Mouse (Mus musculus) megakaryocyte, embryonic 14.5 days (primary cell): ENCODE data around the gene Serpinb13. TPM values are rescaled to one million over a fixed set of nuclear protein-coding genes. Genes with fewer than 3 reads are reported as not detected.
"Not testable (repeated sequence)": the region's sequence is repeated elsewhere in the genome, so short reads cannot be mapped to it uniquely, and the experiment has no call there.

ENCODE experiments used
- H3K27me3 ChIP-seq: replicated peaks from 2 replicates; pipeline ENCODE3; 2012; ENCODE audit warnings: inconsistent platforms
- H3K36me3 ChIP-seq: replicated peaks from 2 replicates; pipeline ENCODE3; 2012; ENCODE audit warnings: low read length, inconsistent platforms, mixed read lengths
- H3K4me1 ChIP-seq: 2 replicates; pipeline ENCODE4 v1.6.1; 2012; ENCODE audit warnings: inconsistent platforms
- H3K4me3 ChIP-seq: replicated peaks from 2 replicates; pipeline ENCODE3; 2012; ENCODE audit warnings: moderate library complexity, mild to moderate bottlenecking, inconsistent platforms
- H3K9me3 ChIP-seq: 2 replicates; pipeline ENCODE4 v1.6.1; 2012; ENCODE audit warnings: inconsistent platforms
- FLI1 ChIP-seq: IDR thresholded peaks from 2 replicates; pipeline ENCODE4 v1.6.1; 2012; ENCODE audit warnings: low read length, inconsistent platforms, mixed read lengths
- GATA1 ChIP-seq: IDR thresholded peaks from 3 replicates; pipeline ENCODE4 v1.6.1; 2012; ENCODE audit warnings: mixed read lengths, low read length, inconsistent platforms, borderline replicate concordance
- polyA plus RNA-seq: library from polyadenylated mRNA; stranded (reverse); fragments of >175 nt; gene quantifications from 2 replicates; pipeline ENCODE4 v1.2.3, GENCODE M21; 2012; ENCODE audit warnings: low replicate concordance; ENCODE audit not compliant: insufficient read depth

The Serpinb13 gene
- polyA plus RNA-seq, 1 experiment, result not detected

DNA sequence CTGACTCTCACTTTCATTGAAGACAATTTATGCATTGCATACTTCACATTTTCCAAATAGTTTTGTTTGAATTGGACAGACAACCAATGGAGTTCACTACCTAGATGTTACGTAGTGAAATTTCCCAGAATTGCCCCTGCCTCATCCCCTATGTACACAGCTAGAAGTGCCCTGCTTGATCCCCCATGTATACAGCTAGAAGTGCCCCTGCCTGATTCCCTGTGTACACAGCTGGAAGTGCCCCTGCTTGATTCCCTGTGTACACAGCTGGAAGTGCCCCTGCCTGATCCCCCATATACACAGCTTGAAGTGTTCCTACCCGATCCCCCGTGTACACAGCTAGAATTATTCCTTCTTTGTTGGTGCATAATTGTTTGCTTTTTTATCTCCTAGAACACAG, 25.5 kb downstream of the Serpinb13 start:
- no peaks in the 10 kb centered on the region for H3K4me1 ChIP-seq
- TF ChIP-seq GATA1, result no peak
- TF ChIP-seq FLI1, result no peak
- no peaks in the 10 kb centered on the region for H3K9me3 ChIP-seq
- no peaks in the 10 kb centered on the region for H3K36me3 ChIP-seq
- H3K4me3 ChIP-seq, result no peak overlapping the region
- H3K27me3 ChIP-seq, result no peaks in the 10 kb centered on the region

DNA sequence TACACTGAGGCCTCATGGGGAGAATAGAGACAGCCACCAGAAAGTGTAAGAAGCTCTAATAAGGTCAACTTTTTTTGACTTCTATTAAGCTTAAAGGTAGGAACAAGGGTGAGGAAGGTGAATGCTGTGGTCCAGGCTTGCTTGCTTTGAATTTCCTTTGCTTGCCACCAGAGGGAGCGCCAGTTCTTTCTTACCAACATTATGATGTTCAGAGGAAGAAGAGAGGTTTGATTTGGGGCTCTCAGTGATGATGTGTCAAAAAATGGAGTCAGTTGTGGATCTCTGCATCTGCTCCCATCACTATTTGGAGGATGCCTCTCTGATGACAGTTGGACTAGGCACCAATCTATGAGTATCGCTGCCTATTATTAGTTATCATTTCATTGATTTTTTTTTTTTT, 33.7 kb downstream of the Serpinb13 start:
- H3K4me1 ChIP-seq, result no peaks in the 10 kb centered on the region
- no peak overlapping the region for H3K4me3 ChIP-seq
- H3K36me3 ChIP-seq, result no peaks in the 10 kb centered on the region
- peaks cover 2% of the 10 kb centered on the region for H3K27me3 ChIP-seq
- H3K9me3 ChIP-seq, result no peaks in the 10 kb centered on the region
- TF ChIP-seq GATA1 (no peak), FLI1 (no peak)

DNA sequence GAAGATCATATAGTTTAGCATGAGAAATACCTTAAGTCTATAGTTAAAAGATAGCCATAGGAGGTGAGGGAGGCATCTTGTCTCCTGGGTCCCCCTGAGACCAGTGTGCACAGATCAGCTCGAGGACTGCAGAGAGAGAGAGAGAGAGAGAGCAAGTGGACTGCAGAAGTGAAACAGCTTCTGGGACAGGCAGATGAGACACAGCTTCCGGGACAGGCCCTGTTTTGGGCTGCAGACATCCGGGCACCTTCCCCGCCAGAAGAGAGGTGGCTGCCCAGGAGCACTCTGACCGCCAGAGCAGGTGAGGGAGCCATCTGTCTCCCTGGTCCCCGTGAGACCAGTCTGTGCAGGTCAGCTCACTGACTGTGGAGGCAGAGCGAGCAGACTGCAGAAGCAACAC, 34.4 kb downstream of the Serpinb13 start:
- H3K9me3 ChIP-seq, result no peaks in the 10 kb centered on the region
- no peaks in the 10 kb centered on the region for H3K4me1 ChIP-seq
- H3K36me3 ChIP-seq, result no peaks in the 10 kb centered on the region
- TF ChIP-seq FLI1, result no peak
- TF ChIP-seq GATA1, result no peak
- H3K4me3 ChIP-seq, result no peak overlapping the region
- H3K27me3 ChIP-seq, result peaks cover 2% of the 10 kb centered on the region

DNA sequence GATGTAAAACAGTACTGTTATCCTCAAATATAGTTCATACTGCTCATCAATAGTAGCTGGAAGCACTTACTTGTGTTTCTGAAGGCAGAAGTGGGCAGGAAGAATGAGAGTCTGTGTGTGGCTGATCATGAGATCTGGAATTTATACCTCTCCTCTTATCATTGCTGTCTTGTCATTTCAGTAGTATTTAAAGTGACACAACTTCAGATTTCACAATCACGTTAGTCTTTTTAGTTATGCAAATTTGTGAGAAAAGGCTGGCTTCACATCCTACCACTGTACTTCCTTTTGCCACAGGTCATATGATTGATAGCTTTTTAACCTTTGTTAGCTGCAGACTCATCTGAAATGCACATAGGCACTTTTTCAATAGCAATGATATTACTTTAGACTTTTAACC, 45.1 kb downstream of the Serpinb13 start:
- TF ChIP-seq GATA1 (no peak), FLI1 (no peak)
- H3K36me3 ChIP-seq, result no peaks in the 10 kb centered on the region
- H3K4me1 ChIP-seq, result no peaks in the 10 kb centered on the region
- H3K4me3 ChIP-seq, result no peak overlapping the region
- 0 out of 2 replicates have a peak, but pooled peaks cover 4% of the 10 kb centered on the region for H3K9me3 ChIP-seq
- no peaks in the 10 kb centered on the region for H3K27me3 ChIP-seq

DNA sequence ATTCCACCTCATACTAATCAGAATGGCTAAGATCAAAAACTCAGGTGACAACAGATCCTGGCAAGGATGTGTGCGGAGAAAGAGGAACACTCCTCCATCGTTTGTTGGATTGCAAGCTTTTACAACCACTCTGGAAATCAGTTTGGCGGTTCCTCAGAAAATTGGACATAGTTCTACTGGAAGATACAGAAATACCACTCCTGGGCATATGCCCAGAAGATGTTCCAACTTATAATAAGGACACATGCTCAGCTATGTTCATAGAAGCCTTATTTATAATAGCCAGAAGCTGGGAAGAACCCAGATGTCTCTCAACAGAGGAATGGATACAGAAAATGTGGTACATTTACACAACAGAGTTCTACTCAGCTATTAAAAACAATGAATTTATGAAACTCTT, 53.5 kb downstream of the Serpinb13 start:
- not testable (repeated sequence) for H3K27me3 ChIP-seq, H3K9me3 ChIP-seq, H3K36me3 ChIP-seq, H3K4me3 ChIP-seq, H3K4me1 ChIP-seq

Other genes with a start within 250 kb of the Serpinb13 start
- 0.53 TPM in 1 of 2 replicates, not detected in the other for gene Kdsr, start 221.3 kb upstream of the Serpinb13 start, polyA plus RNA-seq
- gene Vps4b, start 184.3 kb upstream of the Serpinb13 start, polyA plus RNA-seq, result 10.4 and 23.8 TPM in 2 replicates
- not detected in 2 replicates for gene Serpinb5, start 119.8 kb upstream of the Serpinb13 start, polyA plus RNA-seq
- 1.4 TPM in 1 of 2 replicates, not detected in the other for gene Serpinb12, start 46.5 kb upstream of the Serpinb13 start, polyA plus RNA-seq
- not detected in 2 replicates for gene Serpinb3a, start 71.3 kb downstream of the Serpinb13 start, polyA plus RNA-seq
- not detected in 2 replicates for gene Serpinb3d, start 102.5 kb downstream of the Serpinb13 start, polyA plus RNA-seq